In the genomic region with DNA sequence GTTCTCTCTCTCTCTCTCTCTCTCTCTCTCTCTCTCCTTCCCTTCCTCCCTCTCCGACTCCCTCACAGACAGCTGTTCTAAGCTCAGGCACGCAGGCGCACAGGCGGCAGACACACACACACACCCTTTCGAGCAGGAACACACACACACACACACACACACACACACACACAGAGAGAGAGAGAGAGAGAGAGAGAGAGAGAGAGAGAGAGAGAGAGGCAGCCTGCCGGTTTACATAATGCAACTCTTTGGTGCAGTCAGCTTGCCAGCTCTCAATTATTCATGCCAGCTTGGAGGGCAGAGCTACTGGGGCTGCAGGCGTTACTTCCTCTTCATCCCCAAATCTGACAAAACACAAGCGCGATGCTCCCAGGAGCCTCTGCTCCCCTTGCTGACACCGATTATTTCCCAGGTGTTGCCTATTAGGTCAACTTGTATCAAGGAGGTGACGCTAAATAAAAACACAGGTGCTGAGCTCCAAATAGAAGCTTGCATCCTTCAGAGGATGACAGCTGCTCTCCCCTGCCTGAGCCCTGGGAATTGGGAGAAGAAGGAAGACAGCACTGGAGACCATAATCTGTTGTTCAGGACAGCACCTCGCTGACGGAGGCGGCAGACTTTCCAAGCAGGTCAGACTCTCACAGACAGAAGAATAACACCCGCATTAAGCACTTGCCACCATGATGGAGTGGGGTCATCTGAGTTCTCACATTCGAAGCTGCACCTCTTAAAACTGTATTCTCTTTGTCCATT, we compare ENCODE assay signal across 7 mouse cellular contexts.
DNase-seq lines count a peak whose midpoint lies in the region; ATAC-seq and TF ChIP-seq lines count a peak whose summit lies in the region.

No protein-coding gene starts in this region.

- peak; percentile 76 to 83 for DNase-seq in cerebellum, postnatal 36 days
- peak; percentile 52 for DNase-seq in gastrocnemius, postnatal 14 days
- DNase-seq in kidney, postnatal 0 days (ENCODE audit: low spot score), result no peak
- DNase-seq in liver, embryonic 14.5 days (ENCODE audit: low read depth in 3 of 3, low spot score in 3 of 3), result no peak
- DNase-seq in thymus, postnatal 14 days, result no peak

- 0 out of 2 replicates have a peak overlapping the region, but pooled peaks have one; percentile 24 for H3K9ac ChIP-seq in kidney, postnatal 0 days (ENCODE audit: low read depth, low read length)
- H3K9ac ChIP-seq in liver, embryonic 14.5 days (replicated peaks), result no peak overlapping the region
- peak overlapping the region; percentile 70 for H3K9ac ChIP-seq in neural tube, embryonic 13.5 days

- H3K36me3 ChIP-seq in kidney, postnatal 0 days (ENCODE audit: insufficient read depth, low read length), result no peaks in the 10 kb centered on the region
- H3K36me3 ChIP-seq in liver, embryonic 14.5 days (replicated peaks; ENCODE audit: control insufficient read depth, insufficient read depth, low read depth), result no peaks in the 10 kb centered on the region
- no peaks in the 10 kb centered on the region for H3K36me3 ChIP-seq in neural tube, embryonic 13.5 days

- TF ChIP-seq CTCF in kidney, postnatal 0 days (IDR thresholded peaks at IDR 0.05; ENCODE audit: low read depth), result no peak
- TF ChIP-seq CTCF in liver, embryonic 14.5 days (IDR thresholded peaks at IDR 0.05; ENCODE audit: low read depth), result no peak

- peak; percentile 51 for ATAC-seq in cerebellum, adult (ENCODE audit: insufficient number of reproducible peaks, low FRiP score, low TSS enrichment)
- ATAC-seq in kidney, postnatal 0 days (replicated peaks; ENCODE audit: low FRiP score, low read depth), result peak; percentile 58; the same call in 1 of the 2 replicates
- no peak for ATAC-seq in liver, embryonic 14.5 days (ENCODE audit: insufficient read depth)
- peak; percentile 90 for ATAC-seq in neural tube, embryonic 13.5 days (ENCODE audit: low read depth)

- 15% methylated on average over 16 of the region's 16 CpGs for WGBS in kidney, postnatal 0 days
- WGBS in liver, embryonic 14.5 days (ENCODE audit: insufficient replicate concordance), result 26% methylated on average over 16 of the region's 16 CpGs
- WGBS in neural tube, embryonic 13.5 days, result 16% methylated on average over 15 of the region's 16 CpGs

- H3K4me3 ChIP-seq in kidney, postnatal 0 days (replicated peaks; ENCODE audit: low read depth, low read length), result peak overlapping the region; percentile 24; the same call in 1 of the 2 replicates
- no peak overlapping the region for H3K4me3 ChIP-seq in liver, embryonic 14.5 days (ENCODE audit: insufficient read depth in 1 of 2, low read depth in 2 of 2, low read length in 2 of 2)
- peak overlapping the region; percentile 40 for H3K4me3 ChIP-seq in neural tube, embryonic 13.5 days

- TF ChIP-seq EP300 in liver, embryonic 14.5 days (IDR thresholded peaks at IDR 0.05; ENCODE audit: low read depth), result no peak

- peak overlapping the region; percentile 6; the same call in 1 of the 2 replicates for H3K27ac ChIP-seq in kidney, postnatal 0 days
- no peak overlapping the region for H3K27ac ChIP-seq in liver, embryonic 14.5 days
- peak overlapping the region; percentile 86 for H3K27ac ChIP-seq in neural tube, embryonic 13.5 days (replicated peaks)

- no peaks in the 10 kb centered on the region for H3K27me3 ChIP-seq in kidney, postnatal 0 days (ENCODE audit: insufficient read depth, low read length)
- H3K27me3 ChIP-seq in liver, embryonic 14.5 days (ENCODE audit: control insufficient read depth, insufficient read depth, low read length), result no peaks in the 10 kb centered on the region
- H3K27me3 ChIP-seq in neural tube, embryonic 13.5 days, result no peaks in the 10 kb centered on the region

- H3K4me1 ChIP-seq in kidney, postnatal 0 days (replicated peaks; ENCODE audit: insufficient read depth, low read length), result peaks cover 9% of the 10 kb centered on the region
- H3K4me1 ChIP-seq in liver, embryonic 14.5 days (replicated peaks; ENCODE audit: control insufficient read depth in 2 of 2, insufficient read depth in 2 of 2, low read length in 1 of 2), result no peaks in the 10 kb centered on the region
- peaks cover 45% of the 10 kb centered on the region for H3K4me1 ChIP-seq in neural tube, embryonic 13.5 days (replicated peaks)

- intact Hi-C loops in gastrocnemius, postnatal 14 days (cut with DNase I; ENCODE audit: low total_unique reads), result no loop called here

- no peaks in the 10 kb centered on the region for H3K9me3 ChIP-seq in kidney, postnatal 0 days (replicated peaks; ENCODE audit: low read length)
- no peaks in the 10 kb centered on the region for H3K9me3 ChIP-seq in liver, embryonic 14.5 days (ENCODE audit: control insufficient read depth, low read length)
- H3K9me3 ChIP-seq in neural tube, embryonic 13.5 days, result no peaks in the 10 kb centered on the region

- peak overlapping the region; percentile 51 for H3K4me2 ChIP-seq in kidney, postnatal 0 days (ENCODE audit: low read length)
- peak overlapping the region; percentile 29; the same call in 1 of the 2 replicates for H3K4me2 ChIP-seq in liver, embryonic 14.5 days (ENCODE audit: low read depth)
- H3K4me2 ChIP-seq in neural tube, embryonic 13.5 days, result peak overlapping the region; percentile 63

Comparison
In these comparisons a context has a peak if more than half of its experiments do, and no peak if none do; other contexts are left out.
1. DNase-seq: peak in cerebellum, postnatal 36 days (2 of 2) and gastrocnemius, postnatal 14 days (single experiment); none in kidney, postnatal 0 days (single experiment), liver, embryonic 14.5 days (0 of 3) and thymus, postnatal 14 days (single experiment).
2. H3K4me3 ChIP-seq: peak in kidney, postnatal 0 days (single experiment) and neural tube, embryonic 13.5 days (single experiment); none in liver, embryonic 14.5 days (0 of 2).
3. Peak in every context shown above with its lines, with median percentiles within 50 percentile points of each other: H3K4me2 ChIP-seq.